Mouse (Mus musculus) spleen, adult 2 months (tissue): ENCODE measurements at regions not wholly inside any gene's neighbourhood (a gene's known extent, or its start where the extent isn't known, plus 50 kb on each side); places are given as distances from the start of the nearest gene placed in this dataset.

Source experiments
- DNase-seq, 2 experiments: peaks; one replicate each; pipeline versions ENCODE4 v3.0.0 to v3.0.0-alpha.2; 2012 to 2021; ENCODE audit warnings: low spot score in 2 of 2, low read depth in 1 of 2
- H3K27ac ChIP-seq: fragments of 200-500 bp; 2 replicates; pipeline ENCODE4 v1.5.1; 2012; ENCODE audit warnings: low read length, inconsistent platforms; ENCODE audit not compliant: insufficient read depth
- H3K27me3 ChIP-seq: fragments of 200-500 bp; 2 replicates; pipeline ENCODE4 v1.6.1; 2012; ENCODE audit warnings: mild to moderate bottlenecking, moderate library complexity, low read length, inconsistent platforms; ENCODE audit not compliant: control insufficient read depth, insufficient read depth
- H3K36me3 ChIP-seq: fragments of 200-500 bp; 2 replicates; pipeline ENCODE4 v1.6.1; 2012; ENCODE audit warnings: mild to moderate bottlenecking, low read length, inconsistent platforms; ENCODE audit not compliant: control insufficient read depth, insufficient read depth
- H3K4me1 ChIP-seq: fragments of 200-500 bp; 2 replicates; pipeline ENCODE4 v1.6.1; 2011; ENCODE audit warnings: inconsistent platforms; ENCODE audit not compliant: control insufficient read depth, insufficient read depth, insufficient read length
- H3K4me3 ChIP-seq: fragments of 200-500 bp; 2 replicates; pipeline ENCODE4 v1.5.1; 2011; ENCODE audit warnings: mild to moderate bottlenecking, inconsistent platforms; ENCODE audit not compliant: insufficient read depth, insufficient read length; ENCODE audit errors: extremely low read depth
- CTCF ChIP-seq: fragments of 200-500 bp; IDR thresholded peaks from 2 replicates; pipeline ENCODE4 v1.5.1; 2011; ENCODE audit warnings: mild to moderate bottlenecking, inconsistent platforms; ENCODE audit not compliant: insufficient read depth, insufficient read length, insufficient replicate concordance; ENCODE audit errors: extremely low read depth
- POLR2A ChIP-seq: fragments of 200-500 bp; IDR thresholded peaks from 2 replicates; pipeline ENCODE4 v1.6.1; 2011; ENCODE audit warnings: low read depth, low read length, inconsistent platforms
- WGBS: fragments of 180-500 bp; shearing (Covaris S2); methylation state at CpG from one replicate; pipeline ENCODE4 v1.1.7; 2018; 5-methylcytosine and 5-hydroxymethylcytosine counted together

GRCm38 (mm10) chr5:64419395-64419794 lies 263.3 kb downstream of the Tbc1d1 start:
- H3K36me3 ChIP-seq = no peaks in the 10 kb centered on the region
- no peak overlapping the region for H3K27ac ChIP-seq
- no peaks in the 10 kb centered on the region for H3K27me3 ChIP-seq
- TF ChIP-seq CTCF (no peak), POLR2A (no peak)
- no peaks in the 10 kb centered on the region; the same call in 1 of the 2 replicates for H3K4me1 ChIP-seq
- DNase-seq = no peak
- 44% methylated on average over 1 of the region's 1 CpGs for WGBS
- no peak overlapping the region for H3K4me3 ChIP-seq

GRCm38 (mm10) chr5:64422787-64423587 lies 266.9 kb downstream of the Tbc1d1 start:
- 69% methylated on average over 13 of the region's 13 CpGs for WGBS
- no peaks in the 10 kb centered on the region for H3K27me3 ChIP-seq
- no peak overlapping the region for H3K27ac ChIP-seq
- no peak overlapping the region for H3K4me3 ChIP-seq
- no peaks in the 10 kb centered on the region for H3K4me1 ChIP-seq
- no peak for TF ChIP-seq CTCF
- TF ChIP-seq POLR2A = no peak
- DNase-seq = no peak
- no peaks in the 10 kb centered on the region for H3K36me3 ChIP-seq

DNA sequence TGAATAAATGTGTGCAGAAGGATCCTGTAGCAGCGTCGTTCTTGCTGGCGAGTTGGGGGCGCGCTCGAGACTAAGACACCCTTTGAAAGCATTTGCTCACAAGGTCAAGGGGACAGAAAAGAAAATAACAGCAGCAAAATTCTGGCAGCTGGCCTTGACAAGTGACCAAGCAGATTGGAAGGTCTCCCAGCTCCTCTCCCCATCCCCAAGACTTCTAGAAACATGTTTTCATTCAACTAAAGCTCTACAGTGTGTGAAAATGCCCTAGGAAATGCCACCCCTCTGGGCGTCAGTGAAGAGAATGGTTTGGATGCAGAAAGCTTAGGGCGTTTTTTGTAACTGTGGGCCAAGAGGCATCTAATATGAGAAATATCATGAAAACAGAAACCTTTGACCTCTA lies 272.7 kb downstream of the Tbc1d1 start:
- WGBS = 83% methylated on average over 8 of the region's 8 CpGs
- no peak overlapping the region for H3K4me3 ChIP-seq
- DNase-seq = no peak
- TF ChIP-seq CTCF (no peak), POLR2A (no peak)
- no peaks in the 10 kb centered on the region for H3K4me1 ChIP-seq
- no peaks in the 10 kb centered on the region for H3K27me3 ChIP-seq
- H3K27ac ChIP-seq = no peak overlapping the region
- no peaks in the 10 kb centered on the region for H3K36me3 ChIP-seq

GRCm38 (mm10) chr5:64430501-64430900 lies 274.4 kb downstream of the Tbc1d1 start:
- H3K4me1 ChIP-seq = no peaks in the 10 kb centered on the region; the same call in 1 of the 2 replicates
- TF ChIP-seq POLR2A (no peak), CTCF (no peak)
- no peaks in the 10 kb centered on the region for H3K27me3 ChIP-seq
- H3K36me3 ChIP-seq = no peaks in the 10 kb centered on the region
- 92% methylated on average over 3 of the region's 3 CpGs for WGBS
- no peak for DNase-seq
- H3K27ac ChIP-seq = no peak overlapping the region
- no peak overlapping the region for H3K4me3 ChIP-seq

DNA sequence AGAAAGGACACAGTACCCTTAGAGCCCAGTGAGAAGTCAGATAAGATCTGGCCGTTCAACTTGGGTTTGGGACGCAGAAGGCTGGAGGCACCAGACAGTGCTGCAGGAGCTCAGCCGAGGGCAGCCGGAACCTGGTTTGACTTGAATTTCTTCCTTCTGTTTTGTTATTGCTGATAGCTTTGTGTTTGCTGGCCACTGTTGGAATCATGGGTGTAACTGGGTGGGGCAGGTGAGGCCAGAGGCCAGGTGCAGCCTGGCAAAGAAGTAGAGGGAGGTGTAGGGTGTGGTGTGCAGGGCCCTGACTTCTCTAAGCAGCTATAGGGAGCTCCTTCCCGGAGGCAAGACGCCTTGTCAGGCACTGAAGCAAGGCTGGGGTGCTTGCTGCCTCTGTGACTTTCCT lies 275.5 kb downstream of the Tbc1d1 start:
- no peak overlapping the region for H3K27ac ChIP-seq
- DNase-seq = no peak
- 90% methylated on average over 6 of the region's 6 CpGs for WGBS

DNA sequence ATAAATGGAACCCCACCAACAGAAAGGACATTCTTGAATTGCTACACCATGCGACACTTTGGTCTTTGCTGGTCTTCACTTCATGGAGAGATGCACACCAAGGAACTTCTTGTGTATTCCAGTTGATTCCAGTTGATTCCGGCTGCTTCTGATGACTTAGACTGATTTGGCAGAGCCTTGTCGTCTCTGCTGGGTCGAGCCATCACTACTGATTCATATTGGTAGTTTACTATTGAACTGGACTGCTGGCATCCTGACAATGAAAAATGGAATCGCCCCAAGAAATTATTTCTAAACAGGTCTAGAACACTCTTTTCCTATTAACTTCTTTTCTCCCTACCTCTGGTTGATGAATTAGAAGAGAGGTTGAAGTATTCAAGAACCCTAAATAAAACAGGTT lies 277.7 kb downstream of the Tbc1d1 start:
- H3K27ac ChIP-seq = no peak overlapping the region
- H3K27me3 ChIP-seq = no peaks in the 10 kb centered on the region
- no peak for DNase-seq
- no peaks in the 10 kb centered on the region for H3K36me3 ChIP-seq
- peaks cover 4% of the 10 kb centered on the region; the same call in 1 of the 2 replicates for H3K4me1 ChIP-seq
- H3K4me3 ChIP-seq = no peak overlapping the region
- 93% methylated on average over 5 of the region's 5 CpGs for WGBS
- TF ChIP-seq POLR2A (no peak), CTCF (no peak)

More for the DNA sequence above, 275.5 kb downstream of the Tbc1d1 start:
- Histone ChIP-seq H3K4me1 (no peaks in the 10 kb centered on the region; the same call in 1 of the 2 replicates), H3K36me3 (no peaks in the 10 kb centered on the region), H3K4me3 (no peak overlapping the region), H3K27me3 (no peaks in the 10 kb centered on the region)
- TF ChIP-seq POLR2A (no peak), CTCF (no peak)

GRCm38 (mm10) chr5:64435491-64435890 lies 279.4 kb downstream of the Tbc1d1 start:
- Histone ChIP-seq H3K36me3 (no peaks in the 10 kb centered on the region), H3K27me3 (no peaks in the 10 kb centered on the region), H3K4me3 (no peak overlapping the region), H3K27ac (no peak overlapping the region), H3K4me1 (peaks cover 5% of the 10 kb centered on the region; the same call in 1 of the 2 replicates)
- DNase-seq = no peak
- 48% methylated on average over 3 of the region's 3 CpGs for WGBS
- no peak for TF ChIP-seq CTCF
- TF ChIP-seq POLR2A = no peak
